Mouse (Mus musculus): ENCODE results near the gene Cnot11. TPM values are rescaled to one million over a fixed set of nuclear protein-coding genes. Genes with fewer than 3 reads are reported as not detected.

The Cnot11 gene
- 12.9 and 13.9 TPM in 2 replicates for polyA plus RNA-seq (2015; fragmentation: Nextera tagmentation; extraction: Ambion mirVana)

DNA sequence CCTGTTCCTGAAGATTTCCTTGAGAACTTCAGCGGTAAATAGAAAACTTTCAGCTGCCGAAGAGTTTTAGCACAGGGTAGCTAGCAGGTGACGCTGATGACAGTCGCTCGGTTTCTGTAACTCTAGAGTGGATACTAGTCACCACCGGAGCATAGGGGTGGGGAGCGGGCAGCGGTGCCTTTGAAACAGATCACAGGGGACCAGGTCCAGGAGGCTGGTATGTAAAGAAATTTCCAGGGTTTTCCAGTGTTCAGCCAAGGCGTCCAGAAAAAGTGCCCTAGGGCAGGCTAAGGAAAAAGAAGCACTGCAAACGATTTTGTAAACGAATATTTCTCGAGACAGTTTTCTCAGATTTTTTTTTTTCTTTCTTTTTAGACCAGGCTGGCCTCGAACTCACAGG is at the start of gene Cnot11:
Gene Cnot11 (plus strand): TSS at position 162 of the 400 bp plus-strand sequence.
- WGBS: 32% methylated on average over 13 of the region's 13 CpGs
- no peak for ATAC-seq
- H3K4me1 ChIP-seq (ENCODE audit: control insufficient read depth, insufficient read depth, low read length): peaks cover 16% of the 10 kb centered on the region
- H3K9ac ChIP-seq (ENCODE audit: low read depth, low read length): peak within 1 kb of the TSS; percentile 94
- peak within 1 kb of the TSS; percentile 97 for H3K4me3 ChIP-seq (ENCODE audit: low read length)
- H3K27me3 ChIP-seq (replicated peaks; ENCODE audit: control insufficient read depth, insufficient read depth, low read length): no peaks in the 10 kb centered on the region
- H3K9me3 ChIP-seq (ENCODE audit: control insufficient read depth, low read length): no peaks in the 10 kb centered on the region
- peak within 1 kb of the TSS; percentile 91 for H3K27ac ChIP-seq (ENCODE audit: low read length)
- peaks cover 14% of the 10 kb centered on the region for H3K36me3 ChIP-seq (ENCODE audit: control insufficient read depth, insufficient read depth, low read length)
- peak within 1 kb of the TSS; percentile 76 for H3K4me2 ChIP-seq (ENCODE audit: low read depth, low read length)

DNA sequence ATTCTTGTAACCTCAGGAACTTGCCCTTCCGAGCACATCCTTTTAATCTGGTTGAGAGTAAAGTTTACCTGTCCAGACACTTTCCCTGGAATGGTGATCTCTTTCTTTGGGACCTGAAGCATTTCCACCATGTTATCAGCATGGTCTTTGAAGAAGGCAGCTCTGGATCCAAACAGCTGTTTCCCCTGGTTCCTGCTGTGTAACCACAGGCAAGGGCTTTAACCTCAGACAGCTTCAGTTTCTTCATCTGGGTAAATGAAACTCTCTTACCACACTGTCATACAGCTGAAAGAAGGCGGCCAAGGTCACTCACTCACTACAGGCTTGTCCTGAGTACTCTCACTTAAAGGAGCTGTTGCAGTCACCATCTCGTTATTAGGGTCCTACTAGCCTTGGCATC is 47.4 kb upstream of the Cnot11 start:
- H3K27me3 ChIP-seq (replicated peaks; ENCODE audit: control insufficient read depth, insufficient read depth, low read length): no peaks in the 10 kb centered on the region
- no peak overlapping the region for H3K4me2 ChIP-seq (ENCODE audit: low read depth, low read length)
- H3K4me3 ChIP-seq (ENCODE audit: low read length): no peak overlapping the region
- no peaks in the 10 kb centered on the region for H3K9me3 ChIP-seq (ENCODE audit: control insufficient read depth, low read length)
- H3K36me3 ChIP-seq (ENCODE audit: control insufficient read depth, insufficient read depth, low read length): no peaks in the 10 kb centered on the region
- H3K4me1 ChIP-seq (ENCODE audit: control insufficient read depth, insufficient read depth, low read length): no peaks in the 10 kb centered on the region
- 76% methylated on average over 3 of the region's 3 CpGs for WGBS
- H3K9ac ChIP-seq (ENCODE audit: low read depth, low read length): no peak overlapping the region
- ATAC-seq: no peak
- no peak overlapping the region for H3K27ac ChIP-seq (ENCODE audit: low read length)

- Histone ChIP-seq H3K9ac (ENCODE audit: low read depth, low read length) (no peak overlapping the region), H3K27me3 (replicated peaks; ENCODE audit: control insufficient read depth, insufficient read depth, low read length) (no peaks in the 10 kb centered on the region), H3K4me1 (ENCODE audit: control insufficient read depth, insufficient read depth, low read length) (no peaks in the 10 kb centered on the region), H3K4me2 (ENCODE audit: low read depth, low read length) (no peak overlapping the region), H3K36me3 (ENCODE audit: control insufficient read depth, insufficient read depth, low read length) (no peaks in the 10 kb centered on the region), H3K27ac (ENCODE audit: low read length) (no peak overlapping the region), H3K9me3 (ENCODE audit: control insufficient read depth, low read length) (no peaks in the 10 kb centered on the region), H3K4me3 (ENCODE audit: low read length) (no peak overlapping the region)
- no peak for ATAC-seq
- 84% methylated on average over 5 of the region's 5 CpGs for WGBS
Observed at GRCm38 (mm10) chr1:39493165-39493564, 41.6 kb upstream of the Cnot11 start.

DNA sequence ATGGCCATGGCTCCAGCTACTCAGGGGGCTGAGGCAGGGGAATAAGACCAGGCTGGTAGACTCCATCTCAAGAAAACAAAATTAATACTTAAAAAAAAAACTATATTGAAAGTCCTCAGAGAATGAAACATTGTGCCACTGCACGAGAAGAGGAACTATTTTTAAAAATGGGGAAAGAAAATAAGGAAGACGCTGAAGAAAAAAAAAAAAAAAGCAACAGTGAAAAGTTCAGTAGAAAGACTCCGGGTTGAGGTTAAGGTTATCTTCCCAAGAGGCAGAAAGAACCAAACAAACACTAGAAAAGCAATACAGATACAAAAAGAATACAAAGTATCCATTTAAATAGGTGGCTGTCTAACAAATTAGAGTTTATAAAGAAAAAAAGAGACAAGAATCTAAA is 41.1 kb upstream of the Cnot11 start:
- 78% methylated on average over 3 of the region's 3 CpGs for WGBS
- H3K4me2 ChIP-seq (ENCODE audit: low read depth, low read length): no peak overlapping the region
- no peak for ATAC-seq

GRCm38 (mm10) chr1:39496995-39497394 is 37.8 kb upstream of the Cnot11 start:
- no peaks in the 10 kb centered on the region for H3K27me3 ChIP-seq (replicated peaks; ENCODE audit: control insufficient read depth, insufficient read depth, low read length)
- H3K4me1 ChIP-seq (ENCODE audit: control insufficient read depth, insufficient read depth, low read length): no peaks in the 10 kb centered on the region
- 92% methylated on average over 4 of the region's 4 CpGs for WGBS
- H3K4me2 ChIP-seq (ENCODE audit: low read depth, low read length): no peak overlapping the region
- no peak overlapping the region for H3K27ac ChIP-seq (ENCODE audit: low read length)
- no peaks in the 10 kb centered on the region for H3K36me3 ChIP-seq (ENCODE audit: control insufficient read depth, insufficient read depth, low read length)
- no peak for ATAC-seq
- H3K9me3 ChIP-seq (ENCODE audit: control insufficient read depth, low read length): no peaks in the 10 kb centered on the region
- H3K9ac ChIP-seq (ENCODE audit: low read depth, low read length): no peak overlapping the region
- H3K4me3 ChIP-seq (ENCODE audit: low read length): no peak overlapping the region

More for the DNA sequence above, 41.1 kb upstream of the Cnot11 start:
- H3K9ac ChIP-seq (ENCODE audit: low read depth, low read length): no peak overlapping the region
- no peak overlapping the region for H3K27ac ChIP-seq (ENCODE audit: low read length)
- H3K4me1 ChIP-seq (ENCODE audit: control insufficient read depth, insufficient read depth, low read length): no peaks in the 10 kb centered on the region
- no peak overlapping the region for H3K4me3 ChIP-seq (ENCODE audit: low read length)
- no peaks in the 10 kb centered on the region for H3K27me3 ChIP-seq (replicated peaks; ENCODE audit: control insufficient read depth, insufficient read depth, low read length)
- no peaks in the 10 kb centered on the region for H3K9me3 ChIP-seq (ENCODE audit: control insufficient read depth, low read length)
- no peaks in the 10 kb centered on the region for H3K36me3 ChIP-seq (ENCODE audit: control insufficient read depth, insufficient read depth, low read length)

DNA sequence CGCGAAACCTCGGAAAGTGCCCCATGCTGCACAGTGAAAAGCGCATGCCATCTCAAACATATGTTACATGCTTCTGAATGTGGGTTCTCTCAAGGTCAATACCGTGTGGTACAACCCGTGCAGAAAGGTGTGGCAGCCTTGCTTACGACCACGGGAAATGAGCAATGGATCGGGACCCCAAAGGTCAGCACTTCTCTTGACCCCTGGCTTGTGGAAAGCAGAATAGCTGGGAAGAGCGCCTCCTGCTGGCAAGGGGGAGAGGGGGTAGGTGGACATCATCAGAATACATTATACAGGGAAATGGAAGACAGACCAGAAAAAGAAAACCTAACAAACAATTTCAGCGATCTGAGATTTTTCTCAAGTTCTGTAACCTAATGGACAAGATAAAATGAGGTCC is 37.0 kb upstream of the Cnot11 start:
- H3K27me3 ChIP-seq (replicated peaks; ENCODE audit: control insufficient read depth, insufficient read depth, low read length): no peaks in the 10 kb centered on the region
- no peak overlapping the region for H3K4me3 ChIP-seq (ENCODE audit: low read length)
- H3K4me1 ChIP-seq (ENCODE audit: control insufficient read depth, insufficient read depth, low read length): no peaks in the 10 kb centered on the region
- H3K4me2 ChIP-seq (ENCODE audit: low read depth, low read length): no peak overlapping the region
- H3K9me3 ChIP-seq (ENCODE audit: control insufficient read depth, low read length): no peaks in the 10 kb centered on the region
- ATAC-seq: no peak
- no peak overlapping the region for H3K9ac ChIP-seq (ENCODE audit: low read depth, low read length)
- H3K27ac ChIP-seq (ENCODE audit: low read length): no peak overlapping the region
- H3K36me3 ChIP-seq (ENCODE audit: control insufficient read depth, insufficient read depth, low read length): no peaks in the 10 kb centered on the region
- 88% methylated on average over 11 of the region's 11 CpGs for WGBS

- H3K4me1 ChIP-seq (ENCODE audit: control insufficient read depth, insufficient read depth, low read length): no peaks in the 10 kb centered on the region
- H3K27ac ChIP-seq (ENCODE audit: low read length): no peak overlapping the region
- H3K9me3 ChIP-seq (ENCODE audit: control insufficient read depth, low read length): no peaks in the 10 kb centered on the region
- H3K27me3 ChIP-seq (replicated peaks; ENCODE audit: control insufficient read depth, insufficient read depth, low read length): no peaks in the 10 kb centered on the region
- no peak for ATAC-seq
- H3K9ac ChIP-seq (ENCODE audit: low read depth, low read length): no peak overlapping the region
- H3K4me2 ChIP-seq (ENCODE audit: low read depth, low read length): no peak overlapping the region
- no peaks in the 10 kb centered on the region for H3K36me3 ChIP-seq (ENCODE audit: control insufficient read depth, insufficient read depth, low read length)
- 84% methylated on average over 2 of the region's 2 CpGs for WGBS
- no peak overlapping the region for H3K4me3 ChIP-seq (ENCODE audit: low read length)
Observed at GRCm38 (mm10) chr1:39499485-39499941, 35.3 kb upstream of the Cnot11 start.

- Histone ChIP-seq H3K4me1 (ENCODE audit: control insufficient read depth, insufficient read depth, low read length) (no peaks in the 10 kb centered on the region), H3K36me3 (ENCODE audit: control insufficient read depth, insufficient read depth, low read length) (no peaks in the 10 kb centered on the region), H3K27ac (ENCODE audit: low read length) (no peak overlapping the region), H3K9me3 (ENCODE audit: control insufficient read depth, low read length) (no peaks in the 10 kb centered on the region), H3K4me2 (ENCODE audit: low read depth, low read length) (no peak overlapping the region), H3K4me3 (ENCODE audit: low read length) (no peak overlapping the region), H3K9ac (ENCODE audit: low read depth, low read length) (no peak overlapping the region), H3K27me3 (replicated peaks; ENCODE audit: control insufficient read depth, insufficient read depth, low read length) (no peaks in the 10 kb centered on the region)
- no peak for ATAC-seq
- 79% methylated on average over 17 of the region's 17 CpGs for WGBS
Observed at GRCm38 (mm10) chr1:39502817-39503633, 31.8 kb upstream of the Cnot11 start.

DNA sequence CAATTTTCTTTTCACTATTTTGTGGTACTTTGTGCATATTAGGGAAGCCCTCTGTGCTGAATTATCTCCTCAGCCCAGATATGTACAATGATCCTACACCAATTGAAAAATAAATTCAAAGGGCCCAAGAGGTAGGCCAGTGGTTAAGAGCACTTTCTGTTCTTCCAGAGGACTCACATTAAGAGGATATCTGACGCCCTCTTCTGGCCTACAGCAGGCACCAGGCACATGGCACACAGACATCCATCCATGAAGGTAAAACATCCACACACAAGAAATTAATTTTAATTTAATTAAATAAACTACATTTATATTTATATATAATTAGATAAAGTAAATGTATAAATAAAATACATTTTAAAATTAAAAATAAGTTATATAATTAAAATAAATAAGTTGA is 30.5 kb upstream of the Cnot11 start:
- 22% methylated on average over 1 of the region's 1 CpGs for WGBS
- H3K9me3 ChIP-seq (ENCODE audit: control insufficient read depth, low read length): no peaks in the 10 kb centered on the region
- no peaks in the 10 kb centered on the region for H3K36me3 ChIP-seq (ENCODE audit: control insufficient read depth, insufficient read depth, low read length)
- H3K27ac ChIP-seq (ENCODE audit: low read length): no peak overlapping the region
- no peak overlapping the region for H3K9ac ChIP-seq (ENCODE audit: low read depth, low read length)
- ATAC-seq: no peak
- no peaks in the 10 kb centered on the region for H3K27me3 ChIP-seq (replicated peaks; ENCODE audit: control insufficient read depth, insufficient read depth, low read length)
- no peaks in the 10 kb centered on the region for H3K4me1 ChIP-seq (ENCODE audit: control insufficient read depth, insufficient read depth, low read length)
- H3K4me3 ChIP-seq (ENCODE audit: low read length): no peak overlapping the region
- H3K4me2 ChIP-seq (ENCODE audit: low read depth, low read length): no peak overlapping the region

Data from intestine, embryonic 16.5 days (tissue).